Mouse (Mus musculus) limb, embryonic 14.5 days (tissue): ENCODE data around the gene Asxl2. TPM values are rescaled to one million over a fixed set of nuclear protein-coding genes. Genes with fewer than 3 reads are reported as not detected.

Source experiments
- ATAC-seq: fragments of 200-750 bp; cut with Nextera tagmentation; 2 replicates; pipeline ENCODE4 v1.8.0; 2017; ENCODE audit warnings: low read depth, moderate number of reproducible peaks, moderate TSS enrichment; ENCODE audit not compliant: low FRiP score
- DNase-seq: peaks from one replicate; pipeline ENCODE4 v3.0.0-alpha.2; 2015; ENCODE audit warnings: low spot score
- H3K27ac ChIP-seq: fragments of 300-500 bp; sonication (generic); replicated peaks from 2 replicates; pipeline ENCODE4 v1.5.1; 2014; ENCODE audit warnings: low read depth, mild to moderate bottlenecking, low read length, moderate library complexity, mixed read lengths
- H3K27me3 ChIP-seq: fragments of 300-500 bp; sonication (generic); 2 replicates; pipeline ENCODE4 v1.6.1; 2014; ENCODE audit warnings: low read length, mixed read lengths; ENCODE audit not compliant: control insufficient read depth, insufficient read depth
- H3K36me3 ChIP-seq: fragments of 300-500 bp; sonication (generic); 2 replicates; pipeline ENCODE4 v1.6.1; 2014; ENCODE audit warnings: mild to moderate bottlenecking, low read length, moderate library complexity, mixed read lengths; ENCODE audit not compliant: control insufficient read depth, insufficient read depth
- H3K4me1 ChIP-seq: fragments of 300-500 bp; sonication (generic); 2 replicates; pipeline ENCODE4 v1.6.1; 2014; ENCODE audit warnings: antibody characterized with exemption, low read length, mixed read lengths; ENCODE audit not compliant: control insufficient read depth, insufficient read depth
- H3K4me2 ChIP-seq: fragments of 300-500 bp; sonication (generic); replicated peaks from 2 replicates; pipeline ENCODE4 v1.6.1; 2014; ENCODE audit warnings: low read depth, mild to moderate bottlenecking, low read length, moderate library complexity; ENCODE audit not compliant: severe bottlenecking
- H3K4me3 ChIP-seq: fragments of 300-500 bp; sonication (generic); replicated peaks from 2 replicates; pipeline ENCODE4 v1.5.1; 2014; ENCODE audit warnings: low read length
- H3K9ac ChIP-seq: fragments of 300-500 bp; sonication (generic); 2 replicates; pipeline ENCODE4 v1.6.1; 2014; ENCODE audit warnings: mild to moderate bottlenecking, low read depth, low read length, moderate library complexity; ENCODE audit not compliant: severe bottlenecking
- H3K9me3 ChIP-seq: fragments of 300-500 bp; sonication (generic); 2 replicates; pipeline ENCODE4 v1.6.1; 2016; ENCODE audit warnings: low read length; ENCODE audit not compliant: control insufficient read depth
- POLR2A ChIP-seq: fragments of 200-500 bp; IDR thresholded peaks from 2 replicates; pipeline ENCODE4 v1.8.0; 2012; ENCODE audit warnings: inconsistent platforms, mild to moderate bottlenecking, moderate library complexity, borderline replicate concordance; ENCODE audit not compliant: insufficient read depth, insufficient read length; ENCODE audit errors: extremely low read depth
- WGBS: fragments of 180-500 bp; shearing (Covaris S2); extraction: QIAGEN DNeasy Blood & Tissue Kit; methylation state at CpG from one replicate; pipeline ENCODE4 v1.1.7; 2014; 5-methylcytosine and 5-hydroxymethylcytosine counted together
- polyA plus RNA-seq, 2 experiments: library from polyadenylated mRNA; depleted of rRNA in 1 of 2; stranded (reverse) in 1 of 2; unstranded in 1 of 2; fragments of >200 nt; fragmentation: Nextera tagmentation in 1 of 2; extraction: Ambion mirVana in 1 of 2; gene quantifications; 2 replicates each; pipeline versions ENCODE4 v1.2.1 to v1.2.3; 2012 to 2014

The Asxl2 gene
- polyA plus RNA-seq, 2 experiments, result 13.6 to 14.7 TPM

GRCm38 (mm10) chr12:3537616-3538015, 111.0 kb downstream of the Asxl2 start:
- H3K4me3 ChIP-seq, result no peak overlapping the region
- H3K9me3 ChIP-seq, result no peaks in the 10 kb centered on the region
- no peaks in the 10 kb centered on the region for H3K36me3 ChIP-seq
- H3K4me2 ChIP-seq, result no peak overlapping the region
- H3K27ac ChIP-seq, result no peak overlapping the region
- ATAC-seq (peak; percentile 19; the same call in 1 of the 2 replicates), DNase-seq (peak; percentile 8)
- no peak for TF ChIP-seq POLR2A
- H3K9ac ChIP-seq, result no peak overlapping the region
- no peaks in the 10 kb centered on the region for H3K27me3 ChIP-seq
- 57% methylated on average over 3 of the region's 3 CpGs for WGBS
- no peaks in the 10 kb centered on the region for H3K4me1 ChIP-seq

- Histone ChIP-seq H3K4me2 (no peak overlapping the region), H3K4me3 (no peak overlapping the region), H3K36me3 (no peaks in the 10 kb centered on the region), H3K9me3 (no peaks in the 10 kb centered on the region), H3K4me1 (no peaks in the 10 kb centered on the region), H3K9ac (no peak overlapping the region), H3K27me3 (no peaks in the 10 kb centered on the region), H3K27ac (no peak overlapping the region)
- DNase-seq (no peak), ATAC-seq (no peak)
- 80% methylated on average over 1 of the region's 1 CpGs for WGBS
- no peak for TF ChIP-seq POLR2A
Observed at GRCm38 (mm10) chr12:3538036-3538435, 111.4 kb downstream of the Asxl2 start.

- Histone ChIP-seq H3K27me3 (no peaks in the 10 kb centered on the region), H3K4me3 (no peak overlapping the region), H3K27ac (no peak overlapping the region), H3K9ac (no peak overlapping the region), H3K9me3 (no peaks in the 10 kb centered on the region), H3K4me1 (no peaks in the 10 kb centered on the region), H3K36me3 (no peaks in the 10 kb centered on the region), H3K4me2 (no peak overlapping the region)
- 72% methylated on average over 2 of the region's 2 CpGs for WGBS
- DNase-seq, result no peak
- no peak for ATAC-seq
- no peak for TF ChIP-seq POLR2A
Observed at GRCm38 (mm10) chr12:3539605-3540004, 112.9 kb downstream of the Asxl2 start.

GRCm38 (mm10) chr12:3540871-3541270, 114.2 kb downstream of the Asxl2 start:
- TF ChIP-seq POLR2A, result no peak
- Histone ChIP-seq H3K9me3 (no peaks in the 10 kb centered on the region), H3K9ac (no peak overlapping the region), H3K36me3 (no peaks in the 10 kb centered on the region), H3K4me1 (no peaks in the 10 kb centered on the region), H3K27me3 (no peaks in the 10 kb centered on the region), H3K4me3 (no peak overlapping the region), H3K4me2 (no peak overlapping the region), H3K27ac (no peak overlapping the region)
- DNase-seq (no peak), ATAC-seq (no peak)
- 92% methylated on average over 7 of the region's 7 CpGs for WGBS

- no peak overlapping the region for H3K27ac ChIP-seq
- DNase-seq (no peak), ATAC-seq (no peak)
- H3K4me3 ChIP-seq, result no peak overlapping the region
- no peaks in the 10 kb centered on the region for H3K36me3 ChIP-seq
- no peak overlapping the region for H3K4me2 ChIP-seq
- peaks cover 2% of the 10 kb centered on the region; the same call in 1 of the 2 replicates for H3K4me1 ChIP-seq
- no peaks in the 10 kb centered on the region for H3K9me3 ChIP-seq
- no peak overlapping the region for H3K9ac ChIP-seq
- WGBS, result 80% methylated on average over 3 of the region's 3 CpGs
- no peak for TF ChIP-seq POLR2A
- no peaks in the 10 kb centered on the region for H3K27me3 ChIP-seq
Observed at GRCm38 (mm10) chr12:3545451-3545850, 118.8 kb downstream of the Asxl2 start.

GRCm38 (mm10) chr12:3546121-3546658, 119.5 kb downstream of the Asxl2 start:
- 30% methylated on average over 4 of the region's 4 CpGs for WGBS

More at GRCm38 (mm10) chr12:3546121-3546658, 119.5 kb downstream of the Asxl2 start:
- no peak for TF ChIP-seq POLR2A
- Histone ChIP-seq H3K4me1 (peaks cover 2% of the 10 kb centered on the region; the same call in 1 of the 2 replicates), H3K4me3 (no peak overlapping the region), H3K4me2 (no peak overlapping the region), H3K36me3 (no peaks in the 10 kb centered on the region), H3K27ac (no peak overlapping the region), H3K9me3 (no peaks in the 10 kb centered on the region), H3K9ac (no peak overlapping the region), H3K27me3 (no peaks in the 10 kb centered on the region)
- no peak for DNase-seq
- ATAC-seq, result no peak
